Mouse (Mus musculus) liver, adult 10 weeks (tissue): ENCODE measurements around the gene Taf5. TPM values are rescaled to one million over a fixed set of nuclear protein-coding genes. Genes with fewer than 3 reads are reported as not detected.

ENCODE experiments used
- polyA plus RNA-seq: library from polyadenylated mRNA; stranded (reverse); fragments of 350-450 nt; fragmentation: Illumina TruSeq; extraction: RNeasy Lipid Tissue Mini Kit (QIAGEN cat#74804); gene quantifications from one replicate; pipeline ENCODE4 v1.2.3, GENCODE M21; 2014; ENCODE audit warnings: low read depth, low replicate concordance

Taf5 gene
- polyA plus RNA-seq: 4.6 TPM

DNA sequence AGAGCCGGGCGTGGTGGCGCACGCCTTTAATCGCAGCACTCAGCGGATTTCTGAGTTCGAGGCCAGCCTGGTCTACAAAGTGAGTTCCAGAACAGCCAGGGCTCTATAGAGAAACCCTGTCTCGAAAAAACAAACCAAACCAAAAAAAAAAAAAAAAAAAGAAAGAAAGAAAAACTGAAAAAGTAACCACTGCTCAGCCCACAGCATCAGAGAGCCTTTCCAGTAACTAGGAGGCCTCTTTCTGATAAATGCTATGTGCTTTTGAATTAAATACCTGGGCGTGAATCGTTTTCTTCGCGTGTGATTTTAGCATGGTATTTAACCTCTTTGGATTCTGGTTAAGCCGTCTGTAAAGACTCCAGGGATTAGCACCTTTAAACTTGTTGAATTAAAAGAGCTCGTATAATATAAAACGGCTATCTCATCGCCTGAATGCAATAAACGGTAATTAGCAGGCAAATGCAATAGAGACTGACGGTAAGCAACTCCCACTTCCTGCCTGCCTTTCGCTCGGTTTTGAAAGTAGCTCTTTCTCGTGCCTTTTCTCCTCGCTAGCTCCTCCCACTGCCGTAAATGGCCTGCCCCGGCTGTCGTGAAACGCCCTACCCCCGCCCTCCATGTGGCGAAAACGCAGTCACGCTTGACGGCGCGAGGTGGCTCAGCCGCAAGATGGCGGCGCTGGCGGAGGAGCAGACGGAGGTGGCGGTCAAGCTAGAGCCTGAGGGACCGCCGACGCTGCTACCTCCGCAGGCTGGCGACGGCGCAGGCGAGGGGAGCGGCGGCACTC, at the start of gene Taf5:
TSS of gene Taf5 (plus strand) at position 651 of the 787 bp plus-strand sequence.

DNA sequence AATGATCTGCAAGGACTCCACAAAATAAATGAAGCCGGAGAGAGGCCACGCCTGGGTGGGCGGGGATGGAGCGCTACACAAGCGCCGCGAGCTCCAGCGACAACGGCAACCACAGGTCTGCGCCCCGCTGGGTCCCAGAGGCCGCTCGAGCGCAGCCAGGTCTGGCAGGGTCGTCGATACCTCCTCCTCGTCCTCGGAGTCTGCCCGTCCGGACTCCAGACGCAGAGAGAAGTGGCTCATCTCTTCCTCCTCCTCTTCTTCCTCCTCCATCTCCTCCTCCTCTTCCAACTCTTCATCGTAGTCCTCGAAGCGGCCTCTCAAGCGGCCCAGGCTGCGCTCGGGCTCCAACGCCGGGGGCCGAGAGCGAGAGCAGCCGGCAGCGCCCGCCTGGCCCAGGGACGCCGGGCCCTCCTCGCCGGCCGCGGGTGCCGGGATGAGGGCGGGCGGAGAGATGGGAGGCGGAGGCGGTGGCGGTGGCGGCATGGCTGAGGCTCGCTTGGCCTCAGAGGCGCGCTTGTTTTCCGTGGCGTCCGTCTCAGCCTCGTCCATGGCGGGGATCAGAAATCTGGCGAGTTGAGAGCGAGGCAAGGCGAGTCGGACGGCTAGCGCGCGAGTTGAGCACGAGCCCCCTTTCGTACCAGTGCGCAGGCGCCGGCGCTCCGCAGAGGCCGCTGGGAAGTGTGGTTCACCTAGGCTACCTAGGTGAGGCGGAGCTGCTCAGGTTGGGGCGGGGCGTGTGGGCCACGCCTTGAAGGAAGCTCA, 17.1 kb upstream of the Taf5 start, which contains the start of gene Pcgf6:
TSS of gene Pcgf6 (minus strand) at position 636 of the 762 bp plus-strand sequence.

DNA sequence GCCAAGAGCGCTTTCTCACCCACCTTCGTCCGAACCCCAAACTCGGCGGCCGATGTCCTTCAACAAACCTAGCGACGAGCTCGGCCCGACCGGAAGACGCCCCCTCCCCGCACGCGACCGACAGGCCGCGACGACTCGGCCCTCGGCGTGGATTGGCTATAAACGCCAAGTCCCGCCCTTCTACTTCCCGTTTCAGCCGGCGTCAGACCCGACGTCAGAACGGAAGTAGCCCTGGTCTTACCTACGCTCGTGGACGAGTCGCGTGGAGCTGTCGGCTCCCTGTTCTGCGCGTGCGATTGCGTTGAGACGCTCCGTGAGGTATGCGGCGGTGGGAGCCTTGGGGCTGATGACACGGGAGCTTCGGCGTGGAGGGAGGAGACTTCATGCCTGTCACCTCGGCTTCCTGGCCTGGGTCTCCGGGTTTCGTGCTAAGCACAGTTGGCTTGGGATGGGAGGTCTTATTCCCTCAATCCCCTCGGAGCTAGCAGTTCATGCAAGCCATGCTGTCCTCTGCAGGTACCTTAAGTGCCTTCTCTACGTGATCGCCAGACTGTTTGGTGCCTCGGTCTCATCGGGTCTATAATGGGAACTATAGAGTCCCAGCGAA, 23.1 kb downstream of the Taf5 start, which contains the start of the genes Usmg5 and Pdcd11:
TSS of gene Usmg5 (minus strand) at position 98 of the 607 bp plus-strand sequence.
TSS of gene Pdcd11 (plus strand) at position 219 of the 607 bp plus-strand sequence.

Other genes starting within 250 kb of the Taf5 start
- not detected for gene Ina, start 53.0 kb upstream of the Taf5 start, polyA plus RNA-seq
- gene Nt5c2, start 52.6 kb upstream of the Taf5 start, polyA plus RNA-seq: 19.8 TPM
- 13.2 TPM for gene Pcgf6, start 16.8 kb upstream of the Taf5 start, polyA plus RNA-seq
- gene Usmg5, start 22.9 kb downstream of the Taf5 start, polyA plus RNA-seq: 1,353 TPM
- gene Pdcd11, start 23.0 kb downstream of the Taf5 start, polyA plus RNA-seq: 1.1 TPM
- gene Calhm2, start 70.5 kb downstream of the Taf5 start, polyA plus RNA-seq: 0.24 TPM
- gene Calhm1, start 76.5 kb downstream of the Taf5 start, polyA plus RNA-seq: not detected
- not detected for gene Calhm3, start 90.0 kb downstream of the Taf5 start, polyA plus RNA-seq
- not detected for gene Neurl1a, start 111.1 kb downstream of the Taf5 start, polyA plus RNA-seq